Comparison of ENCODE assay signal across 37 mouse cellular contexts in genomic region chr7:71312375-71312774, GRCm38 (mm10). TPM values are rescaled to one million over a fixed set of nuclear protein-coding genes. Genes with fewer than 3 reads are reported as not detected.
DNase-seq lines count a peak whose midpoint lies in the region; ATAC-seq and TF ChIP-seq lines count a peak whose summit lies in the region.
"Had no signal": no experiment of that assay in that cellular context is flagged by ENCODE, and none has a peak within 500 bp of the region (broad histone marks: within the 10 kb centered on the region; RNA-seq: fewer than 3 reads in every experiment).

No protein-coding gene starts in this region.

- no peak for TF ChIP-seq CTCF in lung, embryonic 14.5 days (IDR thresholded peaks at IDR 0.05; ENCODE audit: low read depth)
- no peak for TF ChIP-seq CTCF in stomach, postnatal 0 days (IDR thresholded peaks at IDR 0.05; ENCODE audit: low read depth)

- H3K4me1 ChIP-seq in heart, embryonic 13.5 days = peaks cover 10% of the 10 kb centered on the region
- peaks cover 47% of the 10 kb centered on the region for H3K4me1 ChIP-seq in kidney, embryonic 15.5 days
- peaks cover 13% of the 10 kb centered on the region; the same call in 1 of the 2 replicates for H3K4me1 ChIP-seq in lung, embryonic 14.5 days (ENCODE audit: insufficient read depth)
- H3K4me1 ChIP-seq in stomach, embryonic 16.5 days (ENCODE audit: control insufficient read depth, insufficient read depth, low read length) = peaks cover 7% of the 10 kb centered on the region; the same call in 1 of the 2 replicates
- no peaks in the 10 kb centered on the region for H3K4me1 ChIP-seq in stomach, postnatal 0 days (replicated peaks; ENCODE audit: control insufficient read depth, insufficient read depth)
- H3K4me1 ChIP-seq: embryonic facial prominence, embryonic 15.5 days had no signal

- TF ChIP-seq EP300 in stomach, postnatal 0 days (optimal IDR thresholded peaks at IDR 0.05) = no peak

- peak overlapping the region; percentile 69 for H3K27ac ChIP-seq in heart, embryonic 13.5 days (replicated peaks)
- peak overlapping the region; percentile 78 for H3K27ac ChIP-seq in kidney, embryonic 15.5 days
- H3K27ac ChIP-seq in lung, embryonic 14.5 days (ENCODE audit: low read depth) = peak overlapping the region; percentile 85
- no peak overlapping the region for H3K27ac ChIP-seq in stomach, embryonic 16.5 days (ENCODE audit: low read length)
- no peak overlapping the region for H3K27ac ChIP-seq in stomach, postnatal 0 days (replicated peaks)
- H3K27ac ChIP-seq: embryonic facial prominence, embryonic 15.5 days; hindbrain, postnatal 0 days; limb, embryonic 13.5 days had no signal

- no peaks in the 10 kb centered on the region for H3K27me3 ChIP-seq in heart, embryonic 13.5 days (replicated peaks)
- no peaks in the 10 kb centered on the region for H3K27me3 ChIP-seq in kidney, embryonic 15.5 days
- H3K27me3 ChIP-seq in lung, embryonic 14.5 days (ENCODE audit: insufficient read depth, low read length) = no peaks in the 10 kb centered on the region
- H3K27me3 ChIP-seq in stomach, embryonic 16.5 days (ENCODE audit: control insufficient read depth, insufficient read depth, low read length) = no peaks in the 10 kb centered on the region
- no peaks in the 10 kb centered on the region for H3K27me3 ChIP-seq in stomach, postnatal 0 days (ENCODE audit: control insufficient read depth, insufficient read depth, low read length)
- H3K27me3 ChIP-seq: CH12.LX; embryonic facial prominence, embryonic 15.5 days; limb, embryonic 13.5 days; neural tube, embryonic 13.5 days; Patski had no signal

- no peak overlapping the region for H3K4me3 ChIP-seq in heart, embryonic 13.5 days
- H3K4me3 ChIP-seq in kidney, embryonic 15.5 days (replicated peaks) = no peak overlapping the region
- H3K4me3 ChIP-seq in lung, embryonic 14.5 days (ENCODE audit: low read depth, low read length) = no peak overlapping the region
- H3K4me3 ChIP-seq in stomach, embryonic 16.5 days (replicated peaks; ENCODE audit: low read length) = no peak overlapping the region
- H3K4me3 ChIP-seq in stomach, postnatal 0 days (ENCODE audit: low read depth, low read length) = no peak overlapping the region
- H3K4me3 ChIP-seq: embryonic facial prominence, embryonic 15.5 days; limb, embryonic 13.5 days; myocyte; neural tube, embryonic 13.5 days had no signal

- no peak for DNase-seq in heart, adult 18-20 months
- no peak for DNase-seq in kidney, adult 8-10 months
- DNase-seq in lung, embryonic 14.5 days = peak; percentile 25
- no peak for DNase-seq in lung, postnatal 36 days
- no peak for DNase-seq in stomach, postnatal 0 days (ENCODE audit: low spot score)
- DNase-seq: adrenal gland, postnatal 36 days; B cell, adult 2 months; cerebellum, adult 11 months; cerebellum, adult 9-11 months; gastrocnemius, postnatal 10 days; layer of hippocampus, adult 9-11 months; lung, adult 18-20 months; retina, postnatal 1 day; right cerebral cortex, postnatal 25 days; spleen, adult 18-20 months; thymus, postnatal 14 days had no signal

- 53% methylated on average over 3 of the region's 3 CpGs for WGBS in heart, embryonic 13.5 days
- WGBS in kidney, embryonic 15.5 days = 56% methylated on average over 3 of the region's 3 CpGs
- 47% methylated on average over 3 of the region's 3 CpGs for WGBS in lung, embryonic 14.5 days
- 65% methylated on average over 3 of the region's 3 CpGs for whole genome bisulfite sequencing in stomach, embryonic 16.5 days
- WGBS in stomach, postnatal 0 days = 70% methylated on average over 3 of the region's 3 CpGs

- H3K4me2 ChIP-seq in heart, embryonic 13.5 days = no peak overlapping the region
- 0 out of 2 replicates have a peak overlapping the region, but pooled peaks have one; percentile 12 for H3K4me2 ChIP-seq in kidney, embryonic 15.5 days
- H3K4me2 ChIP-seq in lung, embryonic 14.5 days = peak overlapping the region; percentile 28; the same call in 1 of the 2 replicates
- H3K4me2 ChIP-seq in stomach, embryonic 16.5 days (ENCODE audit: low read depth, low read length) = 0 out of 2 replicates have a peak overlapping the region, but pooled peaks have one; percentile 13
- no peak overlapping the region for H3K4me2 ChIP-seq in stomach, postnatal 0 days (replicated peaks; ENCODE audit: low read depth)
- H3K4me2 ChIP-seq: embryonic facial prominence, embryonic 15.5 days; limb, embryonic 13.5 days; neural tube, embryonic 13.5 days had no signal

- H3K36me3 ChIP-seq in heart, embryonic 13.5 days = no peaks in the 10 kb centered on the region
- no peaks in the 10 kb centered on the region for H3K36me3 ChIP-seq in kidney, embryonic 15.5 days
- no peaks in the 10 kb centered on the region for H3K36me3 ChIP-seq in lung, embryonic 14.5 days (ENCODE audit: insufficient read depth)
- H3K36me3 ChIP-seq in stomach, embryonic 16.5 days (ENCODE audit: control insufficient read depth, insufficient read depth, low read length) = no peaks in the 10 kb centered on the region
- no peaks in the 10 kb centered on the region for H3K36me3 ChIP-seq in stomach, postnatal 0 days (ENCODE audit: control insufficient read depth, insufficient read depth, low read length)
- H3K36me3 ChIP-seq: embryonic facial prominence, embryonic 15.5 days; G1E; limb, embryonic 13.5 days; neural tube, embryonic 13.5 days had no signal

- no peaks in the 10 kb centered on the region for H3K9me3 ChIP-seq in heart, embryonic 13.5 days
- H3K9me3 ChIP-seq in kidney, embryonic 15.5 days (replicated peaks) = no peaks in the 10 kb centered on the region
- H3K9me3 ChIP-seq in lung, embryonic 14.5 days (ENCODE audit: low read depth, low read length) = no peaks in the 10 kb centered on the region
- no peaks in the 10 kb centered on the region for H3K9me3 ChIP-seq in stomach, embryonic 16.5 days (replicated peaks; ENCODE audit: control insufficient read depth, low read length)
- H3K9me3 ChIP-seq in stomach, postnatal 0 days (ENCODE audit: control insufficient read depth, low read length) = no peaks in the 10 kb centered on the region
- H3K9me3 ChIP-seq: embryonic facial prominence, embryonic 15.5 days; limb, embryonic 13.5 days; neural tube, embryonic 13.5 days had no signal

- 0 out of 2 replicates have a peak overlapping the region, but pooled peaks have one; percentile 9 for H3K9ac ChIP-seq in heart, embryonic 13.5 days
- H3K9ac ChIP-seq in kidney, embryonic 15.5 days = no peak overlapping the region
- H3K9ac ChIP-seq in lung, embryonic 14.5 days = no peak overlapping the region; the same call in 1 of the 2 replicates
- no peak overlapping the region for H3K9ac ChIP-seq in stomach, embryonic 16.5 days (ENCODE audit: low read length)
- H3K9ac ChIP-seq in stomach, postnatal 0 days (ENCODE audit: low read length) = no peak overlapping the region
- H3K9ac ChIP-seq: embryonic facial prominence, embryonic 15.5 days; limb, embryonic 13.5 days; neural tube, embryonic 13.5 days had no signal

- ATAC-seq in heart, embryonic 13.5 days (ENCODE audit: extremely low read depth, insufficient number of reproducible peaks, low FRiP score, low TSS enrichment) = no peak
- ATAC-seq in kidney, embryonic 15.5 days (replicated peaks; ENCODE audit: low FRiP score) = no peak
- ATAC-seq in lung, embryonic 14.5 days (ENCODE audit: insufficient read depth) = no peak
- no peak for ATAC-seq in stomach, embryonic 16.5 days (ENCODE audit: insufficient read depth, low FRiP score)
- no peak for ATAC-seq in stomach, postnatal 0 days (ENCODE audit: low FRiP score, low TSS enrichment)
- ATAC-seq: forebrain, embryonic 14.5 days; hindbrain, postnatal 0 days; intestine, embryonic 16.5 days; midbrain, embryonic 16.5 days; Patski had no signal

RNA-seq across cellular contexts. Expression of gene Gm10295, which starts 38.9 kb away (rescaled TPM):
- polyA plus RNA-seq in heart, embryonic 13.5 days (2015; fragmentation: Nextera tagmentation; extraction: Ambion mirVana) = not detected in 2 replicates
- not detected for total RNA-seq in heart, adult 18-20 months (2021)
- not detected in 2 replicates for polyA plus RNA-seq in kidney, embryonic 15.5 days (2015; fragmentation: Nextera tagmentation; extraction: Ambion mirVana)
- polyA plus RNA-seq in lung, embryonic 14.5 days (2014; fragmentation: Nextera tagmentation; extraction: Ambion mirVana) = not detected in 2 replicates
- polyA plus RNA-seq in stomach, embryonic 16.5 days (2015; fragmentation: Nextera tagmentation; extraction: Ambion mirVana) = not detected in 2 replicates
- polyA plus RNA-seq in stomach, postnatal 0 days (2015; fragmentation: Nextera tagmentation; extraction: Ambion mirVana) = 0.07 TPM in 1 of 2 replicates, not detected in the other
- total RNA-seq: adrenal gland, adult 18-20 months; adrenal gland, postnatal 36 days; CH12.LX; common myeloid progenitor, adult 5-6 weeks; gastrocnemius, postnatal 10 days; hindbrain, postnatal 0 days; left cerebral cortex, adult 18-20 months; left cerebral cortex, postnatal 25 days; megakaryocyte-erythroid progenitor cell, adult 5-6 weeks had no signal
- polyA plus RNA-seq: embryonic facial prominence, embryonic 15.5 days; forebrain, embryonic 14.5 days; G1E; hindbrain, embryonic 11.5 days; hindbrain, postnatal 0 days; intestine, embryonic 16.5 days; large intestine, adult 2 months; limb, embryonic 13.5 days; midbrain, embryonic 16.5 days; myocyte; neural tube, embryonic 13.5 days; Patski had no signal

Comparison
In these comparisons a context has a peak if more than half of its experiments do, and no peak if none do; other contexts are left out.
1. H3K4me2 ChIP-seq: peak in kidney, embryonic 15.5 days (single experiment), lung, embryonic 14.5 days (single experiment) and stomach, embryonic 16.5 days (single experiment); none in heart, embryonic 13.5 days (single experiment) and stomach, postnatal 0 days (single experiment).
2. H3K27ac ChIP-seq: peak in heart, embryonic 13.5 days (single experiment), kidney, embryonic 15.5 days (single experiment) and lung, embryonic 14.5 days (single experiment); none in stomach, embryonic 16.5 days (single experiment) and stomach, postnatal 0 days (single experiment).